Mouse (Mus musculus): ENCODE results near the gene Hoxb7.

- TF ChIP-seq POLR2A (IDR thresholded peaks at IDR 0.05; ENCODE audit: borderline replicate concordance, insufficient read depth, low read length) (no peak), CTCF (IDR thresholded peaks at IDR 0.05; ENCODE audit: borderline replicate concordance, insufficient read depth, low read depth, low read length) (no peak)
These were observed 20.5 kb downstream of the Hoxb7 start for GRCm38 (mm10) chr11:96306908-96307269.
